Mouse (Mus musculus) thymus, adult 2 months (tissue): Measurements from ENCODE around the gene Gbf1.

ENCODE experiments used
- CTCF ChIP-seq: fragments of 200-500 bp; IDR thresholded peaks from 2 replicates; pipeline ENCODE4 v1.5.1; 2012; ENCODE audit warnings: mild to moderate bottlenecking, control low read depth, low read length, moderate library complexity, borderline replicate concordance; ENCODE audit not compliant: control insufficient read depth, poor library complexity, insufficient read depth; ENCODE audit errors: extremely low read depth
- POLR2A ChIP-seq: fragments of 200-500 bp; IDR thresholded peaks from 2 replicates; pipeline ENCODE4 v1.6.1; 2012; ENCODE audit warnings: mild to moderate bottlenecking, low read length, control low read depth, moderate library complexity; ENCODE audit not compliant: control insufficient read depth, poor library complexity, insufficient read depth; ENCODE audit errors: extremely low read depth

GRCm38 (mm10) chr19:46214541-46214940 lies 62.2 kb downstream of the Gbf1 start:
- TF ChIP-seq CTCF (no peak), POLR2A (no peak)
